Mouse (Mus musculus) limb, embryonic 12.5 days (tissue): ENCODE results near the gene Abca4. TPM values are rescaled to one million over a fixed set of nuclear protein-coding genes. Genes with fewer than 3 reads are reported as not detected.

Experiments used
- ATAC-seq: fragments of 200-750 bp; cut with Nextera tagmentation; 2 replicates; pipeline ENCODE4 v1.8.0; 2017; ENCODE audit warnings: low read depth, moderate TSS enrichment; ENCODE audit not compliant: insufficient number of reproducible peaks, insufficient read depth, low FRiP score, low TSS enrichment
- H3K27ac ChIP-seq: fragments of 300-500 bp; sonication (generic); 2 replicates; pipeline ENCODE4 v1.5.1; 2016; ENCODE audit warnings: mild to moderate bottlenecking, moderate library complexity
- H3K27me3 ChIP-seq: fragments of 300-500 bp; sonication (generic); 2 replicates; pipeline ENCODE4 v1.6.1; 2016; ENCODE audit warnings: mild to moderate bottlenecking, moderate library complexity
- H3K36me3 ChIP-seq: fragments of 300-500 bp; sonication (generic); 2 replicates; pipeline ENCODE4 v1.6.1; 2016; ENCODE audit warnings: mild to moderate bottlenecking, moderate library complexity
- H3K4me1 ChIP-seq: fragments of 300-500 bp; sonication (generic); replicated peaks from 2 replicates; pipeline ENCODE4 v1.6.1; 2016
- H3K4me2 ChIP-seq: fragments of 300-500 bp; sonication (generic); 2 replicates; pipeline ENCODE4 v1.6.1; 2016; ENCODE audit warnings: mild to moderate bottlenecking, moderate library complexity
- H3K4me3 ChIP-seq: fragments of 300-500 bp; sonication (generic); replicated peaks from 2 replicates; pipeline ENCODE4 v1.5.1; 2016; ENCODE audit warnings: mild to moderate bottlenecking
- H3K9ac ChIP-seq: fragments of 300-500 bp; sonication (generic); replicated peaks from 2 replicates; pipeline ENCODE4 v1.6.1; 2016; ENCODE audit warnings: mild to moderate bottlenecking, moderate library complexity
- H3K9me3 ChIP-seq: fragments of 300-500 bp; sonication (generic); 2 replicates; pipeline ENCODE4 v1.6.1; 2016; ENCODE audit warnings: mild to moderate bottlenecking, moderate library complexity
- WGBS: fragments of 180-500 bp; shearing (Covaris S2); methylation state at CpG from one replicate; pipeline ENCODE4 v1.1.7; 2016; 5-methylcytosine and 5-hydroxymethylcytosine counted together
- polyA plus RNA-seq: library from polyadenylated mRNA; unstranded; fragments of >200 nt; fragmentation: Nextera tagmentation; extraction: Ambion mirVana; gene quantifications from 2 replicates; pipeline ENCODE4 v1.2.1, GENCODE M21; 2016

The Abca4 gene
- polyA plus RNA-seq, 1 experiment from 2014 or later = 1.8 TPM

DNA sequence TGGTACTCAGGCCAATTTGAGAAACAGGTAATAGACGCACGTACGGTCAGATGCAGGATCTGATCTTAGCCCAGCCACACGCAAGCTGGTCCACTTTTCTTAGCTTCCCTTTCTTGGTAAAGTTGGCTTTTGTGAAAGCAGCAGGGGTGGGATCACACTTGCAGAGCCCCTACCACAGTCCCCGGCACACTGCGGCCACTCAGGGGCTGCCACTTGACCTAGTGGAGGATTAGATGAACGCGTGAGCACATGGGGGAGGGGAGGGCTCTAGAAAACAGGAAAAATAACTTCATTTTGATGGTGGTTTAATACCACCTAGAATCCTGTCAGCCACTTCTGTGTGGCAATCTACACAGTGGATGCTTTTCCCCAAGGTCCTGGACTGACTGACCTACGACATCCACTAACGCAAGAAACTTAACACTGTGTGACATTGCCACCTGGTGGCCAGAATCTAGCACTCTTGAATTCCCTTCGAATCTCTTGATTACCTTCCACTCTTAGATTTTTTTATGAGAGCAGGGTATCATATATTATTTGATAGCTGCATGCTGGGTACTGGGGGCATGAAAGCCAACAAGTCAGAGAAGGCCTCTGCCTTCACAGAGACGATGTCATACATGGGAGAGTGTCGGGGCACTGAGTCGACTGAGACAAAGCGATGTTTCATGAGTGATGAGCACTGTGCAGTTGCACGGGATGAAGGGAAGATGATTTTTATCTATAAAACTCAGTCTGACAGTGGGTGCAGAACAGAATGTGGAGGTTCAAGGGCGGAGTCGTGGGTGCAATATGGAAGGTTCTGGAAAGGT lies 96.6 kb downstream of the Abca4 start:
- Histone ChIP-seq H3K36me3 (no peaks in the 10 kb centered on the region), H3K4me3 (no peak overlapping the region), H3K4me2 (no peak overlapping the region), H3K4me1 (no peaks in the 10 kb centered on the region), H3K9ac (no peak overlapping the region), H3K9me3 (no peaks in the 10 kb centered on the region), H3K27ac (no peak overlapping the region), H3K27me3 (no peaks in the 10 kb centered on the region)
- WGBS = 66% methylated on average over 18 of the region's 18 CpGs
- ATAC-seq = 0 out of 2 replicates have a peak, but pooled peaks have one; percentile 31

DNA sequence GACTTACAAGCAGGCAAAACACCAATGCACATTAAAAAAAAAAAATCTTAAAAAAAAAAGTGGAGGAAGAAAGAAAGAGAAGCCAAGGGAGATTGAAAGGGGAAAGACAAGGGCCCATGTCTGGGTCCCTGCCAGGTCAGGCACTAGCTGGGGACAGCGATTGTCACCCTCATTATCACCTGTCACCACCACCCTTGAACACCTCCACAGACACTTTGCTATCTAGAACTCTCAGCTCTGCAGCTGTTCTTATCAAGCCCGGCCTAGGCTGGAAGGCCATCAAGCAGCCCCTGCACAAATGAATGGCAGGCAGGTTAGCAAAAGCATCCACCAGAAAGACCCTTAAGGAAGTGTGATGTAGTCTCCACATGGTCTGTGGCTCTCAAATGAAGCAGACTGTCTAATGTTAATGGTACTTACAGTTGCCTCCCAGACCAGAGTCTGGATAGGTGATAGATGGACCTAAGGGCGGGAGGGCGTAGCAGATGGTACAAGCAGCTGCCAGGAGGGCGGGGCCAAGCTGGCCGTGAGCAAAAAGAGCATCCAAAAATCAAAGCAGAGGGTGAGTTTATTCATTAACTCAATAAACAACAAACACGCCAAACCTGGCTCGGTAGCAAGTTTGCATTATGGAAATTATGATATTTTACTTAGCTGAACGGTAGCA lies 98.1 kb downstream of the Abca4 start:
- WGBS = 75% methylated on average over 9 of the region's 9 CpGs
- no peak overlapping the region for H3K27ac ChIP-seq
- H3K4me3 ChIP-seq = no peak overlapping the region
- no peaks in the 10 kb centered on the region for H3K36me3 ChIP-seq
- H3K4me1 ChIP-seq = no peaks in the 10 kb centered on the region
- no peak overlapping the region for H3K9ac ChIP-seq
- no peaks in the 10 kb centered on the region for H3K9me3 ChIP-seq
- H3K4me2 ChIP-seq = no peak overlapping the region
- no peak for ATAC-seq
- no peaks in the 10 kb centered on the region for H3K27me3 ChIP-seq

- Histone ChIP-seq H3K9ac (no peak overlapping the region), H3K36me3 (no peaks in the 10 kb centered on the region), H3K27me3 (no peaks in the 10 kb centered on the region), H3K27ac (no peak overlapping the region), H3K9me3 (no peaks in the 10 kb centered on the region), H3K4me3 (no peak overlapping the region), H3K4me1 (no peaks in the 10 kb centered on the region; the same call in 1 of the 2 replicates), H3K4me2 (no peak overlapping the region)
- 80% methylated on average over 3 of the region's 3 CpGs for WGBS
- ATAC-seq = no peak
These were observed 99.2 kb downstream of the Abca4 start for GRCm38 (mm10) chr3:122143432-122143831.

DNA sequence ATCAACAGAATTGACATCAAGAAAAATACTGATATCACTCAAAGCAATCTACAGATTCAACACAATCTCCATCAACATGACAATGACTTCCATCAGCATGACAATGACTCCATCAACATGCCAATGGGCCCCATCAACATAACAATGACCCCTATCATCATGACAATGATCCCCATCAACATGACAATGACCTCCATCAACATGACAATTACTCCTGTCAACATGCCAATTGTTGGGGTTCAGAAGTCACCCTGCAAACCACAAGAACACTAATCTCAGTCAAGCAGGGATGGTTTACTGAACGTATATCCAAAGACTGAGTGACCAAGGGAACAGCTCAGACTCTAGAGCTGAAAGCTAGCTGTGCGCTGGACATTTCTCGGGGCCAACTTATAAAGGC lies 101.2 kb downstream of the Abca4 start:
- no peak overlapping the region for H3K4me2 ChIP-seq
- ATAC-seq = no peak
- 95% methylated on average over 3 of the region's 3 CpGs for WGBS
- no peaks in the 10 kb centered on the region for H3K27me3 ChIP-seq
- H3K27ac ChIP-seq = no peak overlapping the region
- H3K36me3 ChIP-seq = no peaks in the 10 kb centered on the region
- no peaks in the 10 kb centered on the region; the same call in 1 of the 2 replicates for H3K4me1 ChIP-seq
- H3K9me3 ChIP-seq = no peaks in the 10 kb centered on the region
- H3K9ac ChIP-seq = no peak overlapping the region
- no peak overlapping the region for H3K4me3 ChIP-seq

DNA sequence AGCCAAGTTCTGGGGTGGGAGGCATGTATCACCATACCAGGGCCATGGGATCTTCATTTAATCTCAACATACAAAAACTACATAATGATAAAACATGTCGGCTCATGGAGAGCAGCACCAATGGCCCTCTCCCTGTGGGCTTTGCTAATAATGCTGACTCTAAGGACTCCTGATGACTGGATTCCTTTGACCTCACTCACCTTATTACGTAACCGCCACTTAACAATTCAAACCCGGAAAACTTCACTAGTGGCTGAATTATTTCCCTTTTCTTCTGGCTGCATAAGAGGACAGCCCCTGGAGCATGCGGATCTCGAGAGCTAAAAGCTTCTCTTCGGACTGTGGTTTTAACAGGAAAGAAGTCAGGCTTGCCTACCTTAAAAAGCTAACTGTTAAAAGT lies 106.6 kb downstream of the Abca4 start:
- Histone ChIP-seq H3K4me3 (no peak overlapping the region), H3K4me1 (no peaks in the 10 kb centered on the region; the same call in 1 of the 2 replicates), H3K9ac (no peak overlapping the region), H3K36me3 (no peaks in the 10 kb centered on the region), H3K9me3 (no peaks in the 10 kb centered on the region), H3K27me3 (no peaks in the 10 kb centered on the region; the same call in 1 of the 2 replicates), H3K4me2 (no peak overlapping the region), H3K27ac (no peak overlapping the region)
- WGBS = 86% methylated on average over 7 of the region's 7 CpGs
- no peak for ATAC-seq

- no peak overlapping the region for H3K4me3 ChIP-seq
- WGBS = 73% methylated on average over 4 of the region's 4 CpGs
- no peaks in the 10 kb centered on the region for H3K9me3 ChIP-seq
- ATAC-seq = no peak
- H3K4me2 ChIP-seq = no peak overlapping the region
- no peaks in the 10 kb centered on the region for H3K36me3 ChIP-seq
- H3K4me1 ChIP-seq = no peaks in the 10 kb centered on the region; the same call in 1 of the 2 replicates
- H3K27ac ChIP-seq = no peak overlapping the region
- no peak overlapping the region for H3K9ac ChIP-seq
- H3K27me3 ChIP-seq = no peaks in the 10 kb centered on the region; the same call in 1 of the 2 replicates
These were observed 108.2 kb downstream of the Abca4 start for GRCm38 (mm10) chr3:122152431-122152830.

DNA sequence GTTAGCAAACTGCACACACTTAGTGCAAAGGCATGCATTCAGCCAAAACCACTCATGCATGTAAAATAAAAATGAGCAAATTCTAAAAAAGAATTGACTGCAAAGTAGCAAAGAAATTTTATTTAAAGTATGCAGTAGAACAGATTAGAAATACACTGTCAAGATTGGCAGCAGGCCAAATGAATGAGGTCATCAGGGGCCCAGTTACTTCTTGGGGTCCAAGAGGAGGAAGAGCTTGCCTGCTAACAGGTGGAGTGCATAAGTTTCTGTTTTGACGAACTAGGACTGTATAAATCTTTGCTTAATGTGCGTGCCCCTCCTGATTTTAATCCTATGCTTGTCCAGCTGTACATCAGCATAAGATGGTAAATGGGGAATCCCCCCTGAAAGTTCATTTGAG lies 109.8 kb downstream of the Abca4 start:
- no peak overlapping the region for H3K27ac ChIP-seq
- no peak overlapping the region for H3K4me3 ChIP-seq
- H3K36me3 ChIP-seq = no peaks in the 10 kb centered on the region
- no peak for ATAC-seq
- no peaks in the 10 kb centered on the region for H3K4me1 ChIP-seq
- no peak overlapping the region for H3K4me2 ChIP-seq
- no peak overlapping the region for H3K9ac ChIP-seq
- 84% methylated on average over 2 of the region's 2 CpGs for WGBS
- H3K9me3 ChIP-seq = no peaks in the 10 kb centered on the region
- no peaks in the 10 kb centered on the region; the same call in 1 of the 2 replicates for H3K27me3 ChIP-seq

DNA sequence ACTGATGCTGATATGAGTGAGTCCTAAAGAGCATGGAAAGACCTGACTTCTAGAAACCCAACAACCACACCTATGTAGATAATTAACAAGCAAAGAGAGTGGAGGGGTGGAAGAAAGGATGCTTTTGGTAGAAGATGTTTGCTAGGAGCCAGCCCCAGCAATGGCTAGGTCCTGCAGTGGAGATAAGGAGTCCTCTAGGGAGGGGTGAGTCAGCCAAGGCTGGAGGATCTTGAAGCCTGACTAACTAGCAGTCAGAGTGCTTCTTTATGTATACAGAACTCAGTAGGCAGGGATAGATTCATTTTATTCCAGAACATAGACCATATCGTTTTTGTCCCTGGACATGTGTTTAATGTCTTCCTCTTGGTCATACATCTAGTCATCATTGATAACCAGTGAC lies 115.2 kb downstream of the Abca4 start:
- no peaks in the 10 kb centered on the region; the same call in 1 of the 2 replicates for H3K27me3 ChIP-seq
- 85% methylated on average over 1 of the region's 1 CpGs for WGBS
- no peak overlapping the region for H3K27ac ChIP-seq
- no peak overlapping the region for H3K4me3 ChIP-seq
- no peak overlapping the region for H3K4me2 ChIP-seq
- H3K4me1 ChIP-seq = no peaks in the 10 kb centered on the region
- no peak overlapping the region for H3K9ac ChIP-seq
- H3K9me3 ChIP-seq = no peaks in the 10 kb centered on the region
- H3K36me3 ChIP-seq = no peaks in the 10 kb centered on the region
- no peak for ATAC-seq

- WGBS = 43% methylated on average over 10 of the region's 10 CpGs
- H3K9me3 ChIP-seq = no peaks in the 10 kb centered on the region
- peak; percentile 10; the same call in 1 of the 2 replicates for ATAC-seq
- H3K9ac ChIP-seq = no peak overlapping the region
- H3K4me1 ChIP-seq = no peaks in the 10 kb centered on the region
- no peaks in the 10 kb centered on the region for H3K27me3 ChIP-seq
- no peaks in the 10 kb centered on the region for H3K36me3 ChIP-seq
- H3K4me2 ChIP-seq = no peak overlapping the region
- no peak overlapping the region for H3K4me3 ChIP-seq
- H3K27ac ChIP-seq = no peak overlapping the region
These were observed 125.5 kb downstream of the Abca4 start for GRCm38 (mm10) chr3:122169616-122170178.

DNA sequence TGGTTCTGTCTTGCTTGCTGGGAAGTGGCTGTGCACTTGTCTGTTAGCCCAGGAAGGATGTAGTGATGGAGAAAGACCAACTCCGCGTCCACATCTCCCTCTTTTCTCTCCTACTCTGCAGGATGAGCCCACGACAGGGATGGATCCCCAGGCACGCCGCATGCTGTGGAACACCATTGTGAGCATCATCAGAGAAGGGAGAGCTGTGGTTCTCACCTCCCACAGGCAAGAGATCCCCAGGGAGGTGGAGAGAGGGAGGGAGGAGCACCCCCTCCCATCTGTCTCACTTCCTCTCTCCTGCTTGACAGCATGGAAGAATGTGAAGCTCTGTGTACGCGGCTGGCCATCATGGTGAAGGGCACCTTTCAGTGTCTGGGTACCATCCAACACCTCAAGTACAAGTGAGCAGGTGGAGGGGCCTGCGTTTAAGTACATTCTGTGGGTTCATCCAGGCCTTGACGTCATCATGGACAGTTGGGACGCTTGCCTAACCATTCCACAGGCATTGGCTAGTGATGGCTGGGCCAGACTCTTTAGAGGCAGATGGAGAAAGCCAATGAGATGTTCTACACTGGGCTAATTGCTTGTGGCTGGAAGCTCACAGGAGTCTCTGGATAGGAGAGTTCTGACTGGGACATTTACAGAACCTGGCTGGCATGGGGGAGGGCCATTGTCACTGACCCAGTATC lies 126.5 kb downstream of the Abca4 start:
- Histone ChIP-seq H3K9me3 (no peaks in the 10 kb centered on the region), H3K4me3 (no peak overlapping the region), H3K9ac (no peak overlapping the region), H3K4me2 (no peak overlapping the region), H3K4me1 (no peaks in the 10 kb centered on the region), H3K36me3 (no peaks in the 10 kb centered on the region), H3K27me3 (no peaks in the 10 kb centered on the region), H3K27ac (no peak overlapping the region)
- no peak for ATAC-seq
- 78% methylated on average over 10 of the region's 10 CpGs for WGBS
